Mouse (Mus musculus) forebrain, embryonic 13.5 days (tissue): ENCODE data around the gene Gja10. TPM values are rescaled to one million over a fixed set of nuclear protein-coding genes. Genes with fewer than 3 reads are reported as not detected.

ENCODE experiments used
- ATAC-seq: fragments of 200-750 bp; cut with Nextera tagmentation; 2 replicates; pipeline ENCODE4 v1.8.0; 2017
- H3K27ac ChIP-seq: fragments of 300-500 bp; sonication (generic); 2 replicates; pipeline ENCODE4 v1.5.1; 2015; ENCODE audit warnings: inconsistent platforms, mild to moderate bottlenecking, moderate library complexity
- H3K27me3 ChIP-seq: fragments of 300-500 bp; sonication (generic); 2 replicates; pipeline ENCODE4 v1.6.1; 2015; ENCODE audit warnings: mild to moderate bottlenecking, inconsistent platforms
- H3K36me3 ChIP-seq: fragments of 300-500 bp; sonication (generic); 2 replicates; pipeline ENCODE4 v1.6.1; 2015; ENCODE audit warnings: mild to moderate bottlenecking, inconsistent platforms; ENCODE audit not compliant: poor library complexity, severe bottlenecking
- H3K4me1 ChIP-seq: fragments of 300-500 bp; sonication (generic); 2 replicates; pipeline ENCODE4 v1.6.1; 2015; ENCODE audit warnings: inconsistent platforms
- H3K4me2 ChIP-seq: fragments of 300-500 bp; sonication (generic); 2 replicates; pipeline ENCODE4 v1.6.1; 2015; ENCODE audit warnings: inconsistent platforms, mild to moderate bottlenecking, moderate library complexity
- H3K4me3 ChIP-seq: fragments of 300-500 bp; sonication (generic); 2 replicates; pipeline ENCODE4 v1.5.1; 2015; ENCODE audit warnings: mild to moderate bottlenecking, inconsistent platforms
- H3K9ac ChIP-seq: fragments of 300-500 bp; sonication (generic); 2 replicates; pipeline ENCODE4 v1.6.1; 2015; ENCODE audit warnings: mild to moderate bottlenecking, inconsistent platforms
- H3K9me3 ChIP-seq: fragments of 300-500 bp; sonication (generic); replicated peaks from 2 replicates; pipeline ENCODE4 v1.6.1; 2016; ENCODE audit warnings: inconsistent platforms
- WGBS: fragments of 180-500 bp; shearing (Covaris S2); methylation state at CpG from one replicate; pipeline ENCODE4 v1.1.7; 2015; 5-methylcytosine and 5-hydroxymethylcytosine counted together
- polyA plus RNA-seq: library from polyadenylated mRNA; unstranded; fragments of >200 nt; fragmentation: Nextera tagmentation; extraction: Ambion mirVana; gene quantifications from 2 replicates; pipeline ENCODE4 v1.2.1, GENCODE M21; 2015

The Gja10 gene
- polyA plus RNA-seq, 1 experiment from 2014 or later = not detected

DNA sequence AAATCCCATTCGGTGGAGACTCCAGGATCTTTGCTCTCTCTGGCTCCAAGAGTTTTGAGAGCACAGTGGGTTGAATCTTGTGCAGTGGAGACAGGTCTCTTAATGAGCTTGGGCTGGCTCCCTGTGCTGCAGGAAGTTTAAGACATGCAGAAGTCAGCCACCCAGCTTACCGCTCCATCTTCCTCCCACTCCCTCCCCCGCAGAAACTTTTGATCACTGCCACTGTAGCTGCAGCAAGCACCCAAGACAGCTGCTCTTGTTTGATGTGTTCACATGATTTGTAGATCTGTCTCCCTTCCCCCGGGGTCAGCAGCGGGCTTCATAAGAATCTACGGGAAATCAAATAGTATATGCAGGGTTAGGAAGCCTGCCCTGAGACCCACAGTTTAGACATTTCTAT, 42.3 kb downstream of the Gja10 start:
- peak overlapping the region; percentile 63 for H3K27ac ChIP-seq
- H3K36me3 ChIP-seq = peaks cover 40% of the 10 kb centered on the region
- WGBS = 59% methylated on average over 6 of the region's 6 CpGs
- peaks cover 19% of the 10 kb centered on the region for H3K4me1 ChIP-seq
- H3K9me3 ChIP-seq = 0 out of 2 replicates have a peak, but pooled peaks cover 4% of the 10 kb centered on the region
- no peaks in the 10 kb centered on the region for H3K27me3 ChIP-seq
- 0 out of 2 replicates have a peak, but pooled peaks have one; percentile 14 for ATAC-seq
- H3K4me3 ChIP-seq = no peak overlapping the region
- no peak overlapping the region for H3K4me2 ChIP-seq
- no peak overlapping the region; the same call in 1 of the 2 replicates for H3K9ac ChIP-seq

DNA sequence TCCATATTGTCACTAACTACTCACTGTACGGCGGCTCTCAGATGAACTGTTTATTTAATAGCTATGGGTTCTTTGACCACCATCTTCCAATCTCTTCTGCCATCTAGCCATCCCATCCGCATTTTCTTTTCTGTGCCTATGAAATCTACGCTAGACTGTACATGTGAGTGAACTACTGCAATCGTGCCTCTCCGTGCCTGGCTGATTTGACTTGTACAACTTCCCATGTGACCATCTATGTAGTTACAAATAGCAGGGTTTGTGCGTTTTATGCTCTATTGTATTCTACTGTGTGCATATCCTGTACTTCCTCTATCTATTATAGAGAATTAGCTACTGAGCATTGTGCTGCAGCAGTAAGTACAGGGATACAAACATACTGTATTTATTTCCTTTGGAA, 47.1 kb downstream of the Gja10 start:
- 95% methylated on average over 7 of the region's 7 CpGs for WGBS
- no peak overlapping the region for H3K4me2 ChIP-seq
- no peak for ATAC-seq

DNA sequence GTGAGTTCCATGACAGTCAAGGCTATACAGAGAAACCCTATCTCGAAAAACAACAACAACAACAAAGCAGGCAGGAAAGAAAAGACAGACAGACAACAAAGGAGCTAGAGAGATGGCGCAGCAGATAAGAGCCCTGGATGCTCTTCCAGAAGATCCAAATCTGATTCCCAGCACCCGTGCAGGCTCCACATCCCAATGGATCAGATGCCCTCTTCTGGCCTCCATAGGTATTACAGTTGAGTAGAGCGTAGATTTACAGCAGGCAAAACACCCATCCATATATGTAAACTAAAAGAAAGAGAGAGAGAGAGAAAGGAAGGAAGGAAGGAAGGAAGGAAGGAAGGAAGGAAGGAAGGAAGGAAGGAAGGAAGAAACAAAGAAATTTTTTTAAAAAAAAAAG, 51.2 kb downstream of the Gja10 start:
- 48% methylated on average over 4 of the region's 4 CpGs for WGBS
- Histone ChIP-seq H3K27me3 (no peaks in the 10 kb centered on the region), H3K4me2 (no peak overlapping the region), H3K27ac (no peak overlapping the region), H3K36me3 (no peaks in the 10 kb centered on the region), H3K4me1 (no peaks in the 10 kb centered on the region), H3K9ac (no peak overlapping the region), H3K4me3 (no peak overlapping the region), H3K9me3 (no peaks in the 10 kb centered on the region)
- ATAC-seq = no peak

More for the DNA sequence above, 47.1 kb downstream of the Gja10 start:
- 0 out of 2 replicates have a peak, but pooled peaks cover 4% of the 10 kb centered on the region for H3K9me3 ChIP-seq
- no peak overlapping the region for H3K9ac ChIP-seq
- peaks cover 5% of the 10 kb centered on the region for H3K4me1 ChIP-seq
- no peak overlapping the region for H3K4me3 ChIP-seq
- H3K27me3 ChIP-seq = no peaks in the 10 kb centered on the region
- peaks cover 4% of the 10 kb centered on the region; the same call in 1 of the 2 replicates for H3K36me3 ChIP-seq
- no peak overlapping the region for H3K27ac ChIP-seq

DNA sequence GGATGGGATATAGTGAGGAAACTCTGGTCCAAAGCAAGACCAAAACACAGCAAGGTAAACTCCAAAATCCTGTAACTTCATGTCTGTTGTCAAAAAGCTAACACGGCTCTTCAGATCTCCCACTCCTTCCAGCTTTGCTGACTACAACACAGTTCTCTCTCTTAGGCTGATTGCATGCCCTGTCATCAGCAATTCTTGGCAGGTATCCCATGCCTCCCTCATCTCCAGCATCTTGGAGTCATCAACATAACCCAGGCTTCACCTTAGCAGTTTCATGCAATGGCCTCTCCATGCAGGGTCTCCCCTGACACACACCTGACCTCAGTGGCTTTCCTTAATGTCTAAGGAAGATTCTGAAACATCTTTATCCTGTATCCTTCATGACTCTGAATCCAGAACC, 53.4 kb downstream of the Gja10 start:
- Histone ChIP-seq H3K9ac (no peak overlapping the region), H3K4me2 (no peak overlapping the region), H3K27ac (no peak overlapping the region), H3K9me3 (no peaks in the 10 kb centered on the region), H3K4me3 (no peak overlapping the region), H3K36me3 (no peaks in the 10 kb centered on the region), H3K4me1 (no peaks in the 10 kb centered on the region), H3K27me3 (no peaks in the 10 kb centered on the region)
- 91% methylated on average over 1 of the region's 1 CpGs for WGBS
- no peak for ATAC-seq

Other genes with a start within 250 kb of the Gja10 start
- gene Casp8ap2, start 12.7 kb upstream of the Gja10 start, polyA plus RNA-seq = 66.1 and 88.3 TPM in 2 replicates
- 15.8 and 16.3 TPM in 2 replicates for gene Mdn1, start 54.4 kb upstream of the Gja10 start, polyA plus RNA-seq
- 170 and 172 TPM in 2 replicates for gene Lyrm2, start 197.5 kb upstream of the Gja10 start, polyA plus RNA-seq